Mouse (Mus musculus): ENCODE data around the gene Jmjd6. TPM values are rescaled to one million over a fixed set of nuclear protein-coding genes. Genes with fewer than 3 reads are reported as not detected.

Jmjd6 gene
- polyA plus RNA-seq, 1 experiment from 2014 or later = 93.1 TPM

DNA sequence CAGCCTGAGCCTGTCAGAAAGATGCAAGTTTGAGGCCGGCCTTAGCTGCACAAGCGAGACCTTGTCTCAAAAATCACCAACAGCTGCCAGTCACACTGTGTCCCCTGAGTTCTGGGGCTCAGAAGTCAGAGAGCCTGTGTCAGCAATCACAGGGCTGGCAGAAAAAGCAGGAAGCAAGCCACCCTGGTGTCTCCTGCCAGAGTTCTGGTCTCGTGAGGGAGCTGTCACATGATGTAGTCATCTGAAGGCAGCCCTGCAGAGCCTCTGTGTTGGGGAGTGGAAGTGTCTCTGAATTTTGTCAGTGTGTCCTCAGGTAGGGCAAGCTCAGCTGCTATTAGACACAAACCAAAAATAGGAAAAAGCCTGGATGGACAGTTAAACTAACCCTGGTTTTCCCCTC is 24.9 kb upstream of the Jmjd6 start:
- Histone ChIP-seq H3K9me3 (replicated peaks) (no peaks in the 10 kb centered on the region), H3K4me3 (no peak overlapping the region), H3K27ac (no peak overlapping the region), H3K36me3 (peaks cover 67% of the 10 kb centered on the region), H3K27me3 (ENCODE audit: low read depth, poor library complexity, severe bottlenecking) (no peaks in the 10 kb centered on the region), H3K4me1 (no peaks in the 10 kb centered on the region)
- WGBS = 71% methylated on average over 3 of the region's 3 CpGs
- no peak for DNase-seq (ENCODE audit: low spot score)

DNA sequence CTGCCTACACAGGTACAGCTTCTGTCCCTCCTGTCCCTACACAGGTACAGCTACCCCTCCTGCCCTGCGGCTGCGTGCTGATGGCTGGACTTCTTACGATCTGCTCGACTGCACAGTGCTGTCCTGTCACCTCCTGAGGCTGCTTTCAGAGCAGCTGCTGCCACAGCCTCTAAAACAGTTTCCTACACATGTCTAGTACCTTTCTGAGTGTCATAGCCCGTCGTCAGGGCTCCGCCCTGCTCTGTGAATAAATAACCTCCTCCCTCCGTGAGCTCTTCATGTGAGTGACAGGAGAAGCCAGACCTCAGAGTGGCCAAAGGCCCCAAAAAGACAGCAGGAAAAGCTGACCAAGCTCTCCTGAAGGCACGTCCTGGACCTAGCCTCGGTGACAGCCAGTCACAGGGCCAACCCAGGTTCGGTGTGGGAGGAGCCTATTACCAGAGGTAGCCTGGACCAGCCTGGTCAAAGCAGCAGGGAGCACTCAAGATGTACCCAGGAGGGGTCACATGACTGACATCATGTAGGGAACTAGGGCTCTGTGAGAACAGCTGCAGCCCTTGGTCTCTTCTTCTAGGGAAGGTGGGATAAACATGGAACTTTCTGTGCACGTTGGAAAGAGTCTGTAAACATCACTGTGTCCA is 22.8 kb upstream of the Jmjd6 start:
- H3K27ac ChIP-seq = no peak overlapping the region
- H3K27me3 ChIP-seq (ENCODE audit: low read depth, poor library complexity, severe bottlenecking) = no peaks in the 10 kb centered on the region
- no peaks in the 10 kb centered on the region for H3K9me3 ChIP-seq (replicated peaks)
- H3K36me3 ChIP-seq = peaks cover 69% of the 10 kb centered on the region
- WGBS = 82% methylated on average over 12 of the region's 12 CpGs
- H3K4me1 ChIP-seq = no peaks in the 10 kb centered on the region
- no peak overlapping the region for H3K4me3 ChIP-seq
- no peak for DNase-seq (ENCODE audit: low spot score)

DNA sequence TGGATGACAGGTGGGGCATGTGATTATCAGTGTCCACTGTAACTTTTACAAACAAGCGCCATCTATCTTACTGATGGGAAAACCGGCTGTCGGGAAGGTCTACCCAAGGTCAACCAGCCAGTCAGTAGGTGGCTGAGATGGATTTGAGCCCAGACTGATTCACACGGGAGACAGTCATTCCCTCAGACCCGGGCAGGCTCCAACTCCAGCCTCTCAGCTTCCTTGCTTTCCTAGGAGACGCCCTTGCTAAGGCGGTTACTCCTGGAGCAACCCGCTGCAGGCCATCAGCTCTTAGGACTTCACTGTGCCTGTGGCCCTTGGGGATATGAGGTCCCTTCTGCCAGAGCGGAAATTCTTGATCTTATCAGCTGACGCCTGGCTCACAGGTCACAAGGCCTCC is 21.2 kb upstream of the Jmjd6 start:
- WGBS = 73% methylated on average over 10 of the region's 10 CpGs
- H3K4me1 ChIP-seq = no peaks in the 10 kb centered on the region
- H3K27me3 ChIP-seq (ENCODE audit: low read depth, poor library complexity, severe bottlenecking) = no peaks in the 10 kb centered on the region
- no peak overlapping the region for H3K4me3 ChIP-seq
- no peak for DNase-seq (ENCODE audit: low spot score)
- peaks cover 75% of the 10 kb centered on the region for H3K36me3 ChIP-seq
- no peak overlapping the region for H3K27ac ChIP-seq
- no peaks in the 10 kb centered on the region for H3K9me3 ChIP-seq (replicated peaks)

DNA sequence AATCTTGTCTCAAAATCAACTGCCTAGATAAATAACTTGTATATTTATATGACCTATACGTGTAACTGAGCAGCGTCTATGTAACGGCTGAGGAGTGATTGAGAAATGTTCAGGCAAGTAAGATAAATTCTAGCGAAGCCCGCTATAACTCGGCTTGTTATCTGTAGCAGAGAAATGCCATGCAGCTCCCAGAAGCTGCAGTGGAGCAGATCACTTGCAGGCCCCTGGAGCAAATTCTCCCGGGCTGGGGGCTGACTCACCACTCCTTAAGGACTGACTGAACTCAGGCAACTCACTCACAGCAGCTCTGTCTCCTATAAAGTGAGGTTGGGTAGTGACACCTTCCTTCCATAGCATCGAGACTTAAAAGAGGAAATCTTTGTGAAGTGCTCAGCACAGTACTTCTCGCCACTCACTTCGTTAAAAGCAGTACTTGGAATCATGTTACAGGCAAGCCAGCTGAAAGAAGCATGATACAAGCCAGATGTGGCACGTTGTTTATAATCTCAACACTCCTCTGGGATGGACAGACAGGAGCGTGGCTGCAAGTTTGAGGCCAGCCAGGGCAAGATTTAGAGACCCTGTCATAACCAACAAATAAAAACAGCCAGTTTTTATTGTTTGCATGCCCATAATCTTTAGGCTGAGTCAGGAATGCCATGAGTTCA is 14.1 kb upstream of the Jmjd6 start:
- peak; percentile 57 for DNase-seq (ENCODE audit: low spot score)
- WGBS = 44% methylated on average over 12 of the region's 12 CpGs
- peaks cover 26% of the 10 kb centered on the region for H3K4me1 ChIP-seq
- H3K9me3 ChIP-seq (replicated peaks) = no peaks in the 10 kb centered on the region
- H3K27ac ChIP-seq = peak overlapping the region; percentile 21; the same call in 1 of the 2 replicates
- no peak overlapping the region for H3K4me3 ChIP-seq
- no peaks in the 10 kb centered on the region for H3K27me3 ChIP-seq (ENCODE audit: low read depth, poor library complexity, severe bottlenecking)
- H3K36me3 ChIP-seq = peaks cover 31% of the 10 kb centered on the region

DNA sequence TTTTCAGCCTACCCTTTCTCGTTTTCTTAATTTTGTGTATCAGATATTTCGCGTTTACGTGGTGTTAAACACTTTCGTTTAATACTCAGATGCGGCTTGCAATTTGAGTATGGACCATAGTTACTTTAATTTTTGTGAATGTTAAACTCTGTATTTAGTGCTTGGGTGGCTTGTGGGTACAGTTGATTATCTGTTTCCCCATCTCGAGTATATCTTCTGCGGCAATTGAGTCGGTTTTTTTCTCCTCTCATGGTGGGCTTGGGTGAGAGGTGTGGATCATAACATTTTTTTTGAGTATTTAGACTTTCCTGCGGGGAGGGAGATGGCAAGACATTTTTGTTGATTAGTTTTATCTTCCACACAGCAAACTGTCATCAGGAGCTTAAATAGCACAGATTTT is 11.0 kb upstream of the Jmjd6 start:
- Histone ChIP-seq H3K36me3 (peaks cover 34% of the 10 kb centered on the region), H3K4me3 (peak overlapping the region; percentile 93), H3K27ac (0 out of 2 replicates have a peak overlapping the region, but pooled peaks have one; percentile 97), H3K27me3 (ENCODE audit: low read depth, poor library complexity, severe bottlenecking) (no peaks in the 10 kb centered on the region), H3K4me1 (peaks cover 37% of the 10 kb centered on the region), H3K9me3 (replicated peaks) (no peaks in the 10 kb centered on the region)
- DNase-seq (ENCODE audit: low spot score) = no peak
- WGBS = 49% methylated on average over 10 of the region's 10 CpGs

DNA sequence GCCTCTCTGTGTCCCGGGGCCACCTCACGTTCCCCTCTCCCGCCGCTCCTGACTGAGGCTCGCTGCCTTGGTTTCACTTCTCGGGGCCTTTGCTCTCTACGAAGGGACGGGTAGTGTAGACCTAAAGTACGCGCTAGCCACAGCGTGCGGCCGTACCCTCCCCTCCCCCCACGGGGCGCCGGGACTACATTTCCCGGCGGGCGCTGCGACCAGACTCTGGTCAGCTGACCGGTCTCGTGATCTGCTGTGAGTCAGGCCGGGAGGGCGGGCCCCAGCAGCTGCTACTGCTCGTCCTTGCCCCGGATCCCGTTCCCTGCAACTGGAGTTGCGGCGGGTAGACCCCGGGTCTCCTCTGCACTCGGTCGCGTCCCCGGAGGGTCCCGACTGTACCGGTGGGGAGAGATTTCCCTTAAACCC is 10.3 kb upstream of the Jmjd6 start:
- DNase-seq (ENCODE audit: low spot score) = peak; percentile 99
- no peaks in the 10 kb centered on the region for H3K27me3 ChIP-seq (ENCODE audit: low read depth, poor library complexity, severe bottlenecking)
- H3K27ac ChIP-seq = peak overlapping the region; percentile 97
- H3K4me3 ChIP-seq = peak overlapping the region; percentile 93
- H3K4me1 ChIP-seq = peaks cover 37% of the 10 kb centered on the region
- under 1% methylated on average over 36 of the region's 36 CpGs for WGBS
- no peaks in the 10 kb centered on the region for H3K9me3 ChIP-seq (replicated peaks)
- peaks cover 39% of the 10 kb centered on the region for H3K36me3 ChIP-seq

DNA sequence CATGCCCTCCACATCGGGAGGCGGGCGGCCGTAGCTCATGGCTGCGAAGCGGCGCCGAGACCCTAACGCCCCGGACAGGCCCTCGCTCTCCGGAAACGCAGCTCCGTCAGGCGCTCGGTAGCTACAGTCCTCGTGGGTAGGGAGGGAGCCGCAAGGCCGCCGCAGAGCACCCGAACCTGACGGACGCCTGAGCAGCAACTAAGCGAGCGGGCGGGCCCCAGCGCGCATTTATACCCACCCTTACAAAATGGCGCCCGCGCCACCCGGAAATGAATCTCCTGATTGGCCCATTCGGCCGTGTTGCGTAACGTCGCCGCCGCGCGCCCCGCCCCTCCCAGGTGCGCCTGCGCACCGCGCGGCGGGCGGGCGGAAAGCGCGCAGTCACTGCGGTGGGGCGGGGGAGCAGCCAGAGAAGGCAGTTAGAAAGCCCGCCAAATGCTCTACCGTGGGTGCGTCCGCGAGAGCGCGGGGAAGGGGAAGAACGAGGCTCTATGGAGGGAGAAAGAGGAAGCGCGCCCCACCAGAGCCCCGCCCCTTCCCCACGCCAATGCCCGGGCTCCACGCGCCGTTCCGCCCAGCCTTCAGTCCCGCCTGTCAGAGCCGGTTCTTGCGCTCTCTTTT is 9.8 kb upstream of the Jmjd6 start, which contains the start of gene Srsf2:
Srsf2 (minus strand) TSS at position 204 of the 621 bp plus-strand sequence.
- Histone ChIP-seq H3K4me1 (peaks cover 37% of the 10 kb centered on the region), H3K27me3 (ENCODE audit: low read depth, poor library complexity, severe bottlenecking) (no peaks in the 10 kb centered on the region)

DNA sequence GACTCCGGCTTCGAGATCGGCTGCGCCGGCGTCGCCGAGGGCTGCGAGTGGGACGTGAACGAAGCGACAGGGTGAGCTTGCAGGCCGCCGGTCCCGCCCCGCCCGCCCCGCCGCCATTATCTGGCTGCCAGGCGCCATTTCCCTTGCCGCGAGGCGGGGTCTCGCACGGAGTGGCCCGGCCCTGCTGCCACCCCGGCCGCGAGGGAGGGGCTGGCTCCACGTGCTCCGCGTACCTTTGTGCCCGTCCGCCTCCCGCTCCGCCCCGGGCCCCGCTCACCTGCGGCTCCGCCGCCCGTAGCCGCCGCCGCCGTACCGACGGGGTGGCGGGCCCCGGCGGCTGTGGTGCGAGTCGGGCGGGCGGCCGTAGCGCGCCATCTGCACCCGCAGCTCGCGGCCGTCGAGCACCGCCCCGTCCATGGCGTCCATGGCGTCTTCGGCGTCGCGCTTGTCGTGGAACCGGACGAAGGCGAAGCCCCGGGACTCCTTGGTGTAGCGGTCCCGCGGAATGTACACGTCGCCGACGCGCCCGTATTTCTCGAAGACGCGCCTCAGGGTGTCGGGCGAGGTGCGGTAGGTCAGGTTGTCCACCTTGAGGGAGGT is 9.1 kb upstream of the Jmjd6 start, which contains the start of gene Mfsd11:
Mfsd11 (plus strand) TSS at position 150 of the 600 bp plus-strand sequence.
- H3K9me3 ChIP-seq (replicated peaks) = no peaks in the 10 kb centered on the region
- WGBS = under 1% methylated on average over 91 of the region's 91 CpGs
- peaks cover 47% of the 10 kb centered on the region for H3K36me3 ChIP-seq
- peak within 1 kb of the TSS; percentile 93 for H3K4me3 ChIP-seq
- DNase-seq (ENCODE audit: low spot score) = peak; percentile 80
- peak within 1 kb of the TSS; percentile 97 for H3K27ac ChIP-seq
- H3K27me3 ChIP-seq (ENCODE audit: low read depth, poor library complexity, severe bottlenecking) = no peaks in the 10 kb centered on the region
- H3K4me1 ChIP-seq = peaks cover 35% of the 10 kb centered on the region

More for the DNA sequence above, 9.8 kb upstream of the Jmjd6 start, which contains the start of gene Srsf2:
- peak within 1 kb of the TSS; percentile 93 for H3K4me3 ChIP-seq
- H3K9me3 ChIP-seq (replicated peaks) = no peaks in the 10 kb centered on the region
- peaks cover 42% of the 10 kb centered on the region for H3K36me3 ChIP-seq
- WGBS = under 1% methylated on average over 74 of the region's 74 CpGs
- peak within 1 kb of the TSS; percentile 97 for H3K27ac ChIP-seq
- DNase-seq (ENCODE audit: low spot score) = peak; percentile 98

DNA sequence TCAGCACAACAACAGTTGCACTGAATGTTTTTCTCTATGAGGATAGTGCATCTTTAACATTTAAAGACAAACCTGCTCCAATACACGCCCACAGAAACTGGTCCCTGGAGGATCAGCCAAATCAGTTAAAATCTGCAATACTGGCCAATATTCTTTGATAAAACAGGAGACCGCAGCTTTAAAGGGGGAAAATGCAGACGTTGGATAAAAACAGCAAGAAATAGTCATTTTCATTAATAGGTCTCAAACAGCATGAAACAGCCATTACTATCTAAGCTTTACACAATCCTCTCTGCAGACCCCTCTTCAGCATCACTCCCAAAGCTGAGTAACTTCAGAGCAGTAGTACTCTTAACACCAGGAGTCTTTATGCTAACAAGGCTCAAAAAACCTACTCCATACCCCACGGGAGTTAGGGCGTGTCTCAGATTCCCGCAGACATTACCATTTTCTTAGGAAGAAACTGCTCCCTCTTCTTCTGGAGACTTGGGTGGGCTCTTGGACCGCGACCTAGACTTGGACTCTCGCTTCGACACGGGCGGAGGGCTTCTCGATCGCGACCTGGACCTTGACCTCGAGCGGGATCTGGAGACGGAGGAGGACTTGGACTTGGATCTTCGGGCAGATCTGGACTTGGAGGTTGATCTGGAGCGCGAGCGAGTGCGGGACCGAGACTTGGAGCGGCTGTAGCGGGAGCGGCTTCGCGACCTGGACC is 8.5 kb upstream of the Jmjd6 start:
- Histone ChIP-seq H3K4me3 (peak overlapping the region; percentile 93), H3K4me1 (peaks cover 28% of the 10 kb centered on the region), H3K9me3 (replicated peaks) (no peaks in the 10 kb centered on the region), H3K27ac (peak overlapping the region; percentile 97), H3K36me3 (peaks cover 52% of the 10 kb centered on the region), H3K27me3 (ENCODE audit: low read depth, poor library complexity, severe bottlenecking) (no peaks in the 10 kb centered on the region)
- DNase-seq (ENCODE audit: low spot score) = no peak
- WGBS = 1% methylated on average over 29 of the region's 29 CpGs

DNA sequence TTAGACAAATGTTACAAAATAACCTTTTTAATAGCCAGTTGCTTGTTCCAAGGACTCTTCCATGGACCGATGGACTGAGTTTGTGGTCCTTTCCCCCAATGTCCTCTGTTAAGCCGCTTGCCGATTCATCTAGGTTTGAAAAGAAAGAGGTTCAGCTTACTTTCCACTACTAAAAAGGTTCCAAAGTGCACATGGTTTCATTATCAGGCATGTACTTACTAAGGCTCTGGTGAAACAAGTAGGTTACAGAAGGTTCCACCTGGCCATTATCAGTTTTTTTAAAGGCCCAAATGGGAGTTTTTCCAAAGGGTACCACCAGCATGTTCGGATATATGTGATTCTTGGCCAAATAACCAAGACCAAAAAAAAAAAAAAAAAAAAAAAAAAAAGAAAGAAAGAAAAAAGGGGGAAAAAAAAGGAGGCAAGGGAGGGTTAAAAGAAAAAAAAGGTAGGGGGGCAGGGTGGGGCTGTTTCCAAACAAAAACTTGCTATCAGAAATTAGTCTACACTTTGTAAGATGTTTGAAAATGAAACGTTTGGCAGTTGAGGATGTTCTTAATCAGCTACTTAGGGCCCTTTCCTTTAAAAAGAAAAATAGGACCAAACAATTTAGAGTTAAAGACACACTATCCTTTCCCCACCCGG is 7.7 kb upstream of the Jmjd6 start:
- Histone ChIP-seq H3K4me1 (peaks cover 28% of the 10 kb centered on the region), H3K36me3 (peaks cover 59% of the 10 kb centered on the region), H3K27ac (no peak overlapping the region), H3K27me3 (ENCODE audit: low read depth, poor library complexity, severe bottlenecking) (no peaks in the 10 kb centered on the region), H3K4me3 (peak overlapping the region; percentile 93), H3K9me3 (replicated peaks) (no peaks in the 10 kb centered on the region)
- DNase-seq (ENCODE audit: low spot score) = no peak
- 55% methylated on average over 6 of the region's 6 CpGs for WGBS

DNA sequence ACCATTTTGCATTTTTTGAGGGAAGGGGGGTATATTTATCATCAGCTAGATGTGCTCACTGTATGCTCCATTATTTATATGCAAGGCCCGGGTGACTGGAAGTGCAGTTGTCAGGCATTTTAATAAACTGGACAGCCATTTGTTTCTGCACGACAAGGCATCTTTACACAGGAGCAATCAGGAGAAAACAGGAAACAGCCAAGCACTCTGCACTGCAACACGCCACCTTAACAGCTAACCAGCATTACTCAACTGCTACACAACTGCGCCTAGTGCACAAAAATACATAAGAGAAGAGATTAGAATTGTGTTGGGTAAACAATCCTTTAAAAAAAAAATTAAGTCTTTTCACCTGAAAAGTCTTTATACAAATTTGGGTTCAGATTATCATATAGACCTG is 6.8 kb upstream of the Jmjd6 start:
- H3K36me3 ChIP-seq = peaks cover 63% of the 10 kb centered on the region
- no peak overlapping the region for H3K27ac ChIP-seq
- no peaks in the 10 kb centered on the region for H3K27me3 ChIP-seq (ENCODE audit: low read depth, poor library complexity, severe bottlenecking)
- peak overlapping the region; percentile 93 for H3K4me3 ChIP-seq
- WGBS = 72% methylated on average over 4 of the region's 4 CpGs
- no peak for DNase-seq (ENCODE audit: low spot score)
- peaks cover 24% of the 10 kb centered on the region for H3K4me1 ChIP-seq
- H3K9me3 ChIP-seq (replicated peaks) = no peaks in the 10 kb centered on the region

DNA sequence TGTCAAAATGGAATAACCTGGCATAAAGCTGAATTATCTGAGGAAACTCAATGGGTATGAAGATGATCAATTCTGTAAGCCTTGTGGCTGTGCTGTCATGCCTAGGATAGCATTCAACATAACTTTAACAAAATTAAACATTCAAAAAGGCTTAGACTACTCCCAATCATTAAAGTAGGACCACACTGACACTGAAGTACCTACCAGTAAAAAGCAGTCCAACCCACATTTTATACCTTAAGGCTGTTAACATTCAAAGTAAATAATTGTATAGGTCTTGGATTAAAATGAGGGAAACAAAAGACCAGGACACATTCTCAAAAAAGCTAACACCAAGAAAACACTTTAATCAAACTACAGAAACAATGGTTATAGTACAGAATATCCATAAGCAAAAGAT is 6.3 kb upstream of the Jmjd6 start:
- Histone ChIP-seq H3K4me1 (peaks cover 20% of the 10 kb centered on the region), H3K36me3 (peaks cover 63% of the 10 kb centered on the region), H3K27me3 (ENCODE audit: low read depth, poor library complexity, severe bottlenecking) (no peaks in the 10 kb centered on the region), H3K4me3 (no peak overlapping the region), H3K9me3 (replicated peaks) (no peaks in the 10 kb centered on the region), H3K27ac (no peak overlapping the region)
- DNase-seq (ENCODE audit: low spot score) = no peak
